Mouse (Mus musculus) retina, postnatal 1 day (tissue): ENCODE results near the gene Dcun1d5.
"Not testable (repeated sequence)": the region's sequence is repeated elsewhere in the genome, so short reads cannot be mapped to it uniquely, and the experiment has no call there.

Experiments
- DNase-seq: peaks from one replicate; pipeline ENCODE4 v3.0.0-alpha.2; 2012

Gene Dcun1d5

GRCm38 (mm10) chr9:7184172-7184896 is at the start of gene Dcun1d5, which contains the start of gene Dync2h1:
Gene Dcun1d5 (plus strand): TSS chr9:7184520.
Gene Dync2h1 (minus strand): TSS chr9:7184446.
- peak; percentile 97 for DNase-seq

- DNase-seq, result no peak
These were observed 29.9 kb upstream of the Dcun1d5 start for GRCm38 (mm10) chr9:7154391-7154790.

- DNase-seq, result no peak
These were observed 25.7 kb upstream of the Dcun1d5 start for GRCm38 (mm10) chr9:7158605-7159004.

GRCm38 (mm10) chr9:7159718-7160117 is 24.6 kb upstream of the Dcun1d5 start:
- DNase-seq, result no peak

- DNase-seq, result no peak
These were observed 23.6 kb upstream of the Dcun1d5 start for GRCm38 (mm10) chr9:7160688-7161087.

- DNase-seq, result no peak
These were observed 16.9 kb upstream of the Dcun1d5 start for GRCm38 (mm10) chr9:7167339-7167998.

GRCm38 (mm10) chr9:7173756-7174155 is 10.6 kb upstream of the Dcun1d5 start:
- DNase-seq, result no peak

GRCm38 (mm10) chr9:7176618-7177610 is 7.4 kb upstream of the Dcun1d5 start:
- peak; percentile 97 for DNase-seq

GRCm38 (mm10) chr9:7184897-7185291 is 574 bp downstream of the Dcun1d5 start:
- DNase-seq, result no peak

GRCm38 (mm10) chr9:7190694-7191093 is 6.4 kb downstream of the Dcun1d5 start:
- DNase-seq, result not testable (repeated sequence)

- peak; percentile 4 for DNase-seq
These were observed 31.9 kb downstream of the Dcun1d5 start for GRCm38 (mm10) chr9:7216240-7216639.

- no peak for DNase-seq
These were observed 36.7 kb downstream of the Dcun1d5 start for GRCm38 (mm10) chr9:7221024-7221423.

- no peak for DNase-seq
These were observed 37.1 kb downstream of the Dcun1d5 start for GRCm38 (mm10) chr9:7221460-7221859.

- no peak for DNase-seq
These were observed 54.3 kb downstream of the Dcun1d5 start for GRCm38 (mm10) chr9:7238619-7239018.

GRCm38 (mm10) chr9:7239967-7240366 is 55.6 kb downstream of the Dcun1d5 start:
- DNase-seq, result no peak

GRCm38 (mm10) chr9:7252797-7253654 is 68.7 kb downstream of the Dcun1d5 start:
- no peak for DNase-seq
